Mouse (Mus musculus): ENCODE measurements around the gene Uck2. TPM values are rescaled to one million over a fixed set of nuclear protein-coding genes. Genes with fewer than 3 reads are reported as not detected.

The Uck2 gene
- polyA plus RNA-seq, 1 experiment from 2014 or later, result 65.4 TPM

GRCm38 (mm10) chr1:167278395-167278794 is 6.7 kb downstream of the Uck2 start:
- Histone ChIP-seq H3K4me1 (ENCODE audit: control insufficient read depth, insufficient read depth, low read length) (peaks cover 25% of the 10 kb centered on the region), H3K4me3 (replicated peaks; ENCODE audit: low read length) (no peak overlapping the region), H3K9me3 (replicated peaks; ENCODE audit: control insufficient read depth, low read length) (no peaks in the 10 kb centered on the region), H3K36me3 (ENCODE audit: control insufficient read depth, insufficient read depth, low read length) (no peaks in the 10 kb centered on the region), H3K4me2 (ENCODE audit: low read depth, low read length) (no peak overlapping the region), H3K27ac (ENCODE audit: low read length) (no peak overlapping the region), H3K9ac (ENCODE audit: low read length) (no peak overlapping the region), H3K27me3 (ENCODE audit: control insufficient read depth, insufficient read depth, low read length) (no peaks in the 10 kb centered on the region)
- ATAC-seq (ENCODE audit: insufficient read depth, low FRiP score), result no peak
- WGBS, result 73% methylated on average over 6 of the region's 6 CpGs

DNA sequence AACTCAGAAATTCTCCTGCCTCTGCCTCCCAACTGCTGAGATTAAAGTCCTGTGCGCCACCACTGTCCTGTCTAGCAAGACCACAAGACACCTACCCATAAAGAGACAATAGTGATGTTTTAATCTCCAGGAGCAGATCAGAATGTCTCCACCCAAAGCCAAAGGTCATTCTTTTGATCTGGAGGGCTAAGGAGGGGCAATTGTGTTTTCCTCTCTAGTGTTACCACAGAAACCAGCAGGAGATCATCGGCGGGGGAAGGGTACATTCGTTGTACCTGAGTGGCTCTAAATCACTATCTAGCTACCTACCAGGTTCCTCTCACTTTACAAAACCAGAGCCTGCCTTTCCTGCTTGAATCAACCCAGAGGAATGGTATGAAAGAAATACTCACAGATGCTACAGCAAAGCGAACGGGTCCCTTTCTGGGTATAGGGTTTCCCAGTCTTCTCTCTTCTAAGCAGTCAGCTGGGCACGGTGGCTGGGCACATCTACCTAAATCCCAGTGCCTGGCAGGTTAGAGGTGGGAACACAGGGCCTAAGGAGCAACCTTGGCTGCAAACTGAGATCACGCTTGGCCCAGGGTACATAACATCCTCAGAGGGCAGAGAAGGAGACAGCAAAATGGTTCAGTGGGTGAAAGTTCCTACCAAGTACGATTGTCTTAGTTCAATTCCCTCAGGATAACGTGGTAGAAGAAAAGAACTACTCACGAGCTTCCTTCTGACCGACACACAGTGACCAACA is 10.3 kb downstream of the Uck2 start:
- Histone ChIP-seq H3K9me3 (replicated peaks; ENCODE audit: control insufficient read depth, low read length) (no peaks in the 10 kb centered on the region), H3K4me3 (replicated peaks; ENCODE audit: low read length) (no peak overlapping the region), H3K4me1 (ENCODE audit: control insufficient read depth, insufficient read depth, low read length) (peaks cover 39% of the 10 kb centered on the region), H3K9ac (ENCODE audit: low read length) (no peak overlapping the region), H3K27ac (ENCODE audit: low read length) (no peak overlapping the region), H3K36me3 (ENCODE audit: control insufficient read depth, insufficient read depth, low read length) (no peaks in the 10 kb centered on the region), H3K4me2 (ENCODE audit: low read depth, low read length) (no peak overlapping the region), H3K27me3 (ENCODE audit: control insufficient read depth, insufficient read depth, low read length) (no peaks in the 10 kb centered on the region)
- 83% methylated on average over 12 of the region's 12 CpGs for WGBS
- ATAC-seq (ENCODE audit: insufficient read depth, low FRiP score), result no peak

DNA sequence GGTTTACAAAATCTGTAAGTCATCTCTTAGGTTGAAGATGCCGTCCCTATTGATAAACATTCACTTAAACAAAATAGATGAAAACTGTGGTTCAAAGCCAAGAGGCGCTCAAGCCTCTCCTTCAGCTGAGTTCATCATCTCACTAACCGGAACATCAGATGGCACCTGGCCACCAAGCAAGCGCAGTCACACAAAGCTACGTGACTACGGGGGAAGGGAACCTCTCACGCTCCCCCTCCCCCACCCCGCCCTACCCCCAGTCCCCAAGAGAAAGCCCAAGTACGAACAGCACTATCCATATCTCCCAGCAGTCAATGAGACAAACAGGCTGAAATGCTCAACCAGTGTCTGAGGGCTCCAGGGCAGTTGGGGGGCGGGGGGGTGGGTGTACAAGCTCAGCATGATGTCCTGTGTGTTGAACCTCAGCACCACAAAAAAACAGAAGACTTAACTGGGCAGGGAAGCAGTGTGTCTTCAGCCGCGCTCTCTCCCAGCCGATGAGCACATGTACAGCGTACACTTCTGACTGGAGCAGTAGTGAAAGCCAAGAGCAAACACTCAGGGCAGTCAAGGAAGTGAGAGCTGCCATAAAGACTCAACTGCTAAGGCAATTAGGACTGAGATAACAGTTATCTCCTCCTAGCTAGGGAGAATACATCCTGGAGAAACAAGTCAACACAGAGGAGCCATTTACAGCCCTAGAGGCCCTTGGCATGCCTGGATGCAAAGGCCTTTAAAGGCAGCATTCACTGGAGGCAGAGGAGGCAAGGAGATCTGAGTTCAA is 11.5 kb downstream of the Uck2 start:
- ATAC-seq (ENCODE audit: insufficient read depth, low FRiP score), result peak; percentile 45; the same call in 1 of the 2 replicates
- no peaks in the 10 kb centered on the region for H3K27me3 ChIP-seq (ENCODE audit: control insufficient read depth, insufficient read depth, low read length)
- H3K9ac ChIP-seq (ENCODE audit: low read length), result no peak overlapping the region
- 46% methylated on average over 14 of the region's 14 CpGs for WGBS
- no peak overlapping the region for H3K4me3 ChIP-seq (replicated peaks; ENCODE audit: low read length)
- H3K4me1 ChIP-seq (ENCODE audit: control insufficient read depth, insufficient read depth, low read length), result peaks cover 51% of the 10 kb centered on the region
- H3K27ac ChIP-seq (ENCODE audit: low read length), result peak overlapping the region; percentile 18; the same call in 1 of the 2 replicates
- no peaks in the 10 kb centered on the region for H3K9me3 ChIP-seq (replicated peaks; ENCODE audit: control insufficient read depth, low read length)
- H3K36me3 ChIP-seq (ENCODE audit: control insufficient read depth, insufficient read depth, low read length), result no peaks in the 10 kb centered on the region
- H3K4me2 ChIP-seq (ENCODE audit: low read depth, low read length), result no peak overlapping the region; the same call in 1 of the 2 replicates

- H3K4me2 ChIP-seq (ENCODE audit: low read depth, low read length), result no peak overlapping the region
- ATAC-seq (ENCODE audit: insufficient read depth, low FRiP score), result no peak
- 49% methylated on average over 8 of the region's 8 CpGs for WGBS
- H3K4me3 ChIP-seq (replicated peaks; ENCODE audit: low read length), result no peak overlapping the region
- H3K9me3 ChIP-seq (replicated peaks; ENCODE audit: control insufficient read depth, low read length), result no peaks in the 10 kb centered on the region
- no peak overlapping the region for H3K9ac ChIP-seq (ENCODE audit: low read length)
- H3K27me3 ChIP-seq (ENCODE audit: control insufficient read depth, insufficient read depth, low read length), result no peaks in the 10 kb centered on the region
- peaks cover 58% of the 10 kb centered on the region for H3K4me1 ChIP-seq (ENCODE audit: control insufficient read depth, insufficient read depth, low read length)
- peak overlapping the region; percentile 73; the same call in 1 of the 2 replicates for H3K27ac ChIP-seq (ENCODE audit: low read length)
- no peaks in the 10 kb centered on the region for H3K36me3 ChIP-seq (ENCODE audit: control insufficient read depth, insufficient read depth, low read length)
Observed at GRCm38 (mm10) chr1:167271841-167272240, 13.3 kb downstream of the Uck2 start.

DNA sequence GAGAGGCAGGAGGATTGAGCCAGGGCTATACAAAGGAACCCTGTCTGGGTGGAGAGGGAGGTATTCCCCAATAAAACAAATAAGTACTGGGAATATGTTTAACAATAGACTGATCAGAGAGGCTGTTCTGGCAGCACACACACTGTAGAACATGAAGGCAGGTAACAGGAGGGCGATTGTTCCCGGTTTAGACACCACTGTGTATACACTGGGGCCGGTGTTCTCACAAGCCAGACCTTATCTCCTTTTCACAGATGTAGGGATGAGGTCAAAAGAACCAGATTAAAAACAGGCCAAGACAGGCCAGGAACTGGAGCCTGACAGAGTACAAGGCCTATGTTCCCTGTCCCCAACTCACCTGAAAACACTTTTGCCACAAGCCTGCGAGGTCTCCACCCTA is 13.8 kb downstream of the Uck2 start:
- Histone ChIP-seq H3K9me3 (replicated peaks; ENCODE audit: control insufficient read depth, low read length) (no peaks in the 10 kb centered on the region), H3K36me3 (ENCODE audit: control insufficient read depth, insufficient read depth, low read length) (no peaks in the 10 kb centered on the region), H3K27ac (ENCODE audit: low read length) (peak overlapping the region; percentile 73; the same call in 1 of the 2 replicates), H3K9ac (ENCODE audit: low read length) (peak overlapping the region; percentile 13; the same call in 1 of the 2 replicates), H3K4me1 (ENCODE audit: control insufficient read depth, insufficient read depth, low read length) (peaks cover 60% of the 10 kb centered on the region), H3K4me2 (ENCODE audit: low read depth, low read length) (peak overlapping the region; percentile 58), H3K4me3 (replicated peaks; ENCODE audit: low read length) (no peak overlapping the region), H3K27me3 (ENCODE audit: control insufficient read depth, insufficient read depth, low read length) (no peaks in the 10 kb centered on the region)
- ATAC-seq (ENCODE audit: insufficient read depth, low FRiP score), result peak; percentile 59; the same call in 1 of the 2 replicates
- WGBS, result 36% methylated on average over 4 of the region's 4 CpGs

DNA sequence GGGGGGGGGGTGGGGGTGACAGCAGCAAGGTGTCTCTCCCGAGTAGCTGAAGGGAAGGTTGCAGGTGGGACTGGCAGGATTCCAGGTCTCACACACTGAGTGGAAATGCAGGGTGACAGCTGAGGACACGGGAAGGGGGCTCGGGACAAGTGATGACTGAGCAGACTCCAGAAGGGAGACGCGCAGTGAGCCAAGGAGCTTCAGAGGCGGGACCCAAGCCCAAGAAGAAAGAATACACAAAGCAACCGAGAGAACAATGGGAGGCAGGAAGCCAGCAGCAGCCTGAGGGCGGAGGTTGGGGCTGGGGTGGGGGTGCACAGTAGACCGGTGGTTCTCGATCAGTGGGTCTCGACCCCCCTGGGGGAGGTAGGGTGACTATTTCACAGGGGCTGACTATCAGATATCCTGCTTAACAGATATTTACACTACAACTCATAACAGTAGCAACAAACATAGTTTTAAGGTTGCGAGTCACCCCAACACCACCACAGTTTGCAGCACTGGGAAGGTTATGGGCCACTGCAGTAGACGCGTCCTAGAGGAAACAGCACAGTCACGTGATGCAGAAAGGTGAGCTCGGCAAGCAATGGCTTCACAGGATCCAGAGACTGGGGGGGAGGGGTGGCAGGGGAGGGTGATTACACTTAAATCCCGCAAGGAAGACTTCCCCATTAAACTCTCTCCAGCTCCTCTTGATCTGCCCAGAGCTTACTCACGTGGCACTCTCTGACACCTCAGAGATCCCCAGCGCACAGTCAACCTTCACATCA is 14.6 kb downstream of the Uck2 start:
- no peaks in the 10 kb centered on the region for H3K36me3 ChIP-seq (ENCODE audit: control insufficient read depth, insufficient read depth, low read length)
- WGBS, result 10% methylated on average over 19 of the region's 19 CpGs
- H3K9ac ChIP-seq (ENCODE audit: low read length), result peak overlapping the region; percentile 13
- H3K4me1 ChIP-seq (ENCODE audit: control insufficient read depth, insufficient read depth, low read length), result peaks cover 60% of the 10 kb centered on the region
- peak overlapping the region; percentile 4 for H3K4me3 ChIP-seq (replicated peaks; ENCODE audit: low read length)
- H3K4me2 ChIP-seq (ENCODE audit: low read depth, low read length), result peak overlapping the region; percentile 58
- ATAC-seq (ENCODE audit: insufficient read depth, low FRiP score), result peak; percentile 37; the same call in 1 of the 2 replicates
- no peaks in the 10 kb centered on the region for H3K9me3 ChIP-seq (replicated peaks; ENCODE audit: control insufficient read depth, low read length)
- peak overlapping the region; percentile 73 for H3K27ac ChIP-seq (ENCODE audit: low read length)
- no peaks in the 10 kb centered on the region for H3K27me3 ChIP-seq (ENCODE audit: control insufficient read depth, insufficient read depth, low read length)

GRCm38 (mm10) chr1:167269856-167270270 is 15.3 kb downstream of the Uck2 start:
- Histone ChIP-seq H3K27ac (ENCODE audit: low read length) (peak overlapping the region; percentile 73), H3K9ac (ENCODE audit: low read length) (peak overlapping the region; percentile 13), H3K4me3 (replicated peaks; ENCODE audit: low read length) (peak overlapping the region; percentile 4), H3K4me2 (ENCODE audit: low read depth, low read length) (peak overlapping the region; percentile 58), H3K4me1 (ENCODE audit: control insufficient read depth, insufficient read depth, low read length) (peaks cover 58% of the 10 kb centered on the region), H3K36me3 (ENCODE audit: control insufficient read depth, insufficient read depth, low read length) (no peaks in the 10 kb centered on the region), H3K9me3 (replicated peaks; ENCODE audit: control insufficient read depth, low read length) (no peaks in the 10 kb centered on the region), H3K27me3 (ENCODE audit: control insufficient read depth, insufficient read depth, low read length) (no peaks in the 10 kb centered on the region)
- ATAC-seq (ENCODE audit: insufficient read depth, low FRiP score), result peak; percentile 61; the same call in 1 of the 2 replicates
- 17% methylated on average over 6 of the region's 6 CpGs for WGBS

GRCm38 (mm10) chr1:167269350-167269811 is 15.7 kb downstream of the Uck2 start:
- Histone ChIP-seq H3K27ac (ENCODE audit: low read length) (peak overlapping the region; percentile 73), H3K4me2 (ENCODE audit: low read depth, low read length) (peak overlapping the region; percentile 58), H3K27me3 (ENCODE audit: control insufficient read depth, insufficient read depth, low read length) (no peaks in the 10 kb centered on the region), H3K9me3 (replicated peaks; ENCODE audit: control insufficient read depth, low read length) (no peaks in the 10 kb centered on the region), H3K4me3 (replicated peaks; ENCODE audit: low read length) (peak overlapping the region; percentile 4; the same call in 1 of the 2 replicates), H3K9ac (ENCODE audit: low read length) (peak overlapping the region; percentile 40), H3K36me3 (ENCODE audit: control insufficient read depth, insufficient read depth, low read length) (no peaks in the 10 kb centered on the region), H3K4me1 (ENCODE audit: control insufficient read depth, insufficient read depth, low read length) (peaks cover 56% of the 10 kb centered on the region)
- 0 out of 2 replicates have a peak, but pooled peaks have one; percentile 34 for ATAC-seq (ENCODE audit: insufficient read depth, low FRiP score)
- WGBS, result 24% methylated on average over 14 of the region's 14 CpGs
